Mouse (Mus musculus) bone marrow, adult 2 months (tissue): ENCODE data around the gene Polr2f. TPM values are rescaled to one million over a fixed set of nuclear protein-coding genes. Genes with fewer than 3 reads are reported as not detected.

Experiments used
- H3K27ac ChIP-seq: fragments of 200-500 bp; 2 replicates; pipeline ENCODE4 v1.5.1; 2012; ENCODE audit warnings: low read depth, mild to moderate bottlenecking, control low read depth, inconsistent platforms, low read length; ENCODE audit not compliant: control insufficient read depth, poor library complexity, insufficient read depth
- H3K4me1 ChIP-seq: fragments of 200-500 bp; 2 replicates; pipeline ENCODE4 v1.6.1; 2011; ENCODE audit warnings: low read length; ENCODE audit not compliant: control insufficient read depth, insufficient read depth
- H3K4me3 ChIP-seq: fragments of 200-500 bp; replicated peaks from 2 replicates; pipeline ENCODE3; 2011; ENCODE audit warnings: mild to moderate bottlenecking, low read depth, low read length, control low read depth; ENCODE audit not compliant: control insufficient read depth
- CTCF ChIP-seq: fragments of 200-500 bp; IDR thresholded peaks from 2 replicates; pipeline ENCODE4 v1.5.1; 2011; ENCODE audit warnings: low read length, control low read depth; ENCODE audit not compliant: control insufficient read depth, insufficient read depth
- POLR2A ChIP-seq: fragments of 200-500 bp; IDR thresholded peaks from 2 replicates; pipeline ENCODE4 v1.6.1; 2011; ENCODE audit warnings: low read depth, mild to moderate bottlenecking, control low read depth, low read length, borderline replicate concordance; ENCODE audit not compliant: control insufficient read depth
- WGBS: fragments of 180-500 bp; shearing (Covaris S2); methylation state at CpG from one replicate; pipeline ENCODE4 v1.1.7; 2018; 5-methylcytosine and 5-hydroxymethylcytosine counted together
- polyA plus RNA-seq: library from polyadenylated mRNA; stranded (reverse); fragments of >200 nt; gene quantifications from 2 replicates; pipeline ENCODE4 v1.2.4, GENCODE M21; 2011; ENCODE audit warnings: low replicate concordance; ENCODE audit not compliant: missing spikeins, insufficient read depth, insufficient read length

Polr2f gene
- polyA plus RNA-seq, 1 experiment: 74.0 TPM

DNA sequence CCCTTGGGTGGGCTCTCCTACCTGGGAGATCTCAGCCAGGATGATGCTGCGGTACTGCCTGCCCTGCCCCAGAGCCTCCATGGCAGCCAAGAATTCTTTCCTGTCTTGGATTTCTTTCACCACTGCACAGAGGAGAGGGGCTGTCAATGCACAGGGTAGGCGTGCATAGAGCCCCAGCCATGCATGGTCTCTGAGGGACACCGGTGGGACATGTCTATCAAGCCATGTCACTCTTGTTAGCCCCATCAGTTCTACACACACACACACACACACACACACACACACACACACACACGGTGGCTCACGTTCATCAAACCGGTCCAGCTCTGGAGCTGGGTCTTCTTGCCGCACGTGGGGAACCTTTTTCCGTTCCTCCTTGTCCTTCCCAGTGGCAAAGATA lies 5.5 kb upstream of the Polr2f start:
- no peak for TF ChIP-seq POLR2A
- TF ChIP-seq CTCF: no peak
- Histone ChIP-seq H3K4me1 (no peaks in the 10 kb centered on the region), H3K4me3 (no peak overlapping the region), H3K27ac (no peak overlapping the region)
- WGBS: 80% methylated on average over 9 of the region's 9 CpGs

DNA sequence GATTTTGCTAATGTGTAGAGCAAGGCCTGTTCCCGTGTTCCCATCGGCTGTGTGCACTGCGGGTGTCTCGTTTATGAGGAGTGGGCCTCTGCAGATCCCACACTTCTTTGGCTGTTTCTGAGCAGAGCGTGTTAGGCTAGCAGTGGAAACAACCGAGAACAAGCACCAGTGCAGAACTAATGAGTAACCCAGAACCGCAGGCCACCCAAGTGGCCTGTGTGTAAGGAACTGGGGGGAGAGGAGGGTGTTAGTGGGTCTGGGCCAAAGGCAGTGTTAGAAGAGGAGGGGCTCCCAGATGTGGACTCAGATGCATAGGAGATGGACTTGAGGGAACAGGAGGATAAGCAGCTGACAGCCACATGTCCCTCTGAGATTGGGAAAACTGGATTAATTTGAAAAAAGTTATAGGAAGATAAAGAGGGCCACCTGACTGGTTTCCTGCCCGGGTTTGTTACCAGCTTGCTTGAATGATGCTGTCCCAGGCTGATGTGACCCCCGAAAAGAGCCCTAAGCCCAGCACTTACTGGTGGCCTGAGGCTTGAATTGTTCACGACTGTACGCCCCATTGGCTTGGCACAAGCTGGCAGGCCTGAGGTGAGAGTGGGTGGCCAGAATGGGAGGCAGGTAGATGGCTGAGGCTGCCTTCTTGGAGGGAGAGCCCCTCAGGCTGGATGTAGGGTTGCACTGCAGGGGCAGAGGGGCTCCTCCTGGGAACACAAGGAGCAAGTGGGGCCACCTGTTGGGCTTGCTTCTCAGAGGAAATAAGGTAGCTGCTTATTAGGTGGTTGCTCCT lies 4.8 kb upstream of the Polr2f start:
- Histone ChIP-seq H3K4me3 (no peak overlapping the region), H3K27ac (no peak overlapping the region), H3K4me1 (no peaks in the 10 kb centered on the region)
- TF ChIP-seq CTCF (no peak), POLR2A (no peak)
- WGBS: 67% methylated on average over 11 of the region's 11 CpGs

DNA sequence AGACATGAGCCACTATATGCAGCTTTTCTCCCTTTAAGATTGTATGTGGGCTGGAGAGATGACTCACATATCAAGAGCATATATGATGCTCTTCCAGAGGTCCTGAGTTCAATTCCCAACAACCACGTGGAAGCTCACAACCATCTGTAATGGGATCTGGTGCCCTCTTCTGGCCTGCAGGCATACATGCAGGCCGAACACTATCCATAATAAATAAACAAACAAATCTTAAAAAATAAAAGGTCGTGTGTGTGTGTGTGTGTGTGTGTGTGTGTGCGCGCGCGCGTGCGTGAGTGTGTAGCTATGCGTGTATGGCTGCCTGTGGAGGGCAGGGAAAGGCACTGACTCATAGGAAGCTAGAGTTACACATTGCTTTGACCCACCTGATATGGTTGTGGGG lies 1.2 kb upstream of the Polr2f start:
- no peak for TF ChIP-seq POLR2A
- peak; percentile 51 for TF ChIP-seq CTCF
- WGBS: 48% methylated on average over 10 of the region's 10 CpGs
- Histone ChIP-seq H3K27ac (no peak overlapping the region), H3K4me1 (no peaks in the 10 kb centered on the region), H3K4me3 (no peak overlapping the region)

GRCm38 (mm10) chr15:79141566-79141917 lies 733 bp downstream of the Polr2f start:
- peak overlapping the region; percentile 10; the same call in 1 of the 2 replicates for H3K27ac ChIP-seq
- TF ChIP-seq POLR2A: no peak
- TF ChIP-seq CTCF: no peak
- WGBS: 1% methylated on average over 7 of the region's 7 CpGs
- H3K4me3 ChIP-seq: peak overlapping the region; percentile 92
- H3K4me1 ChIP-seq: no peaks in the 10 kb centered on the region

- WGBS: 80% methylated on average over 12 of the region's 12 CpGs
Measured at GRCm38 (mm10) chr15:79143316-79143715, 2.5 kb downstream of the Polr2f start.

DNA sequence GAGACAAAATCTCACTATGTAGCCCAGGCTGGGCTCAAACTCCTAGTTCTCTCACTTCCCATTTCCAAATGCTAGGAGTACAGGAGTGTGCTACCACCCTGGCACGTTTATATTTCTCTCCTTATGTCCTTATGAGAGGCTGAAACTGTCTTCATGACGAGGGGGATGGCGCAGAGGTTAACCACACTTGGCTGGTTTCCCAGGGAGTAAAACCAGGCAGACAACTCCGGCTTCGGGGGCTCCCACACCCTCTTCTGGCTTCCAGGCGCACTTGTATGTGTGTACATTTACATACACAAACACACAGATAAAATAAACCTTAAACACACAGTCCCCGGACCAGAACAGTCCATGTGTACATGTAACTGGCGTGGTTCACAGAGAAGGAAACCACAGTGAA lies 3.2 kb downstream of the Polr2f start:
- no peak for TF ChIP-seq CTCF
- TF ChIP-seq POLR2A: no peak
- WGBS: 27% methylated on average over 8 of the region's 8 CpGs

More at GRCm38 (mm10) chr15:79143316-79143715, 2.5 kb downstream of the Polr2f start:
- Histone ChIP-seq H3K4me1 (no peaks in the 10 kb centered on the region), H3K4me3 (no peak overlapping the region), H3K27ac (no peak overlapping the region)
- TF ChIP-seq CTCF: no peak
- TF ChIP-seq POLR2A: no peak

DNA sequence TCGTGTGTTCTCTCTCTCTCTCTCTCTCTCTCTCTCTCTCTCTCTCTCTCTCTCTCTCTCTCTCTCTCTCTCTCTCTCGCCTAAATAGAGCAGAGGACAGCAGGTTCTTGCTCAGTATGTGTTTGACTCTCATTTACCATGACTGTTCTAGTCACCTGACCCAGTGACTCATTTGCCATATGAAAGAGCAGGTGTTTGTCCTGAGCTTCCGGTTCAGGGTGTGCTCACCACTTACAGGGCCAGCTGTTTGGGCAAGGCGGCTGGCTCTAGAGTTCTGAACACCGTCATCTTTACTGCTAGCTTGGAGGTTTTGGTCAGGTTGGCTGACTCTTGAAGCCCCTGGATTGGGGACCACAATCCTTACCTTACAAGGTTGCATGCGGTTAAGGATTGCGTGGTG lies 4.7 kb downstream of the Polr2f start:
- Histone ChIP-seq H3K4me1 (no peaks in the 10 kb centered on the region), H3K4me3 (no peak overlapping the region), H3K27ac (no peak overlapping the region)
- TF ChIP-seq CTCF (no peak), POLR2A (no peak)
- 85% methylated on average over 7 of the region's 7 CpGs for WGBS

More for the DNA sequence above, 3.2 kb downstream of the Polr2f start:
- Histone ChIP-seq H3K27ac (no peak overlapping the region), H3K4me3 (no peak overlapping the region), H3K4me1 (no peaks in the 10 kb centered on the region)

DNA sequence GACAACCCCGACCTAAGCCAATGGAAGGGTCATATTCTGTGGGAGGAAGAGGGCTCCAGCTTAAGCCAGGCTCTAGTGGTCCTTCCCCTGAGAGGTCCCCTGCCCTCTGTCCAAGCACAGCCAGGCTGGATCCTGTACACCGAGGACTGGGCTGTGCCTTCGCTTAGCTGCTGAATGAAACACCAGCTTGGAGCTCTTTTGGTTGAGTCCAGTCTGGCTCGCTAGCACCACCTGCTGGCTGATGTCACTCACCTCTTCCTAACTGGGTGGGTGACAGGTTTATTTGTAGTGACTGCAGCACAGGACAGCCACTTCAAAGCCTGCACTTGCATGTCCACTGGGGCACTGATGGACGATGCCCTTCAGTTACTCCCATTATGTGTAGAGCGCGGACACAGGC lies 7.7 kb downstream of the Polr2f start:
- 57% methylated on average over 7 of the region's 7 CpGs for WGBS

DNA sequence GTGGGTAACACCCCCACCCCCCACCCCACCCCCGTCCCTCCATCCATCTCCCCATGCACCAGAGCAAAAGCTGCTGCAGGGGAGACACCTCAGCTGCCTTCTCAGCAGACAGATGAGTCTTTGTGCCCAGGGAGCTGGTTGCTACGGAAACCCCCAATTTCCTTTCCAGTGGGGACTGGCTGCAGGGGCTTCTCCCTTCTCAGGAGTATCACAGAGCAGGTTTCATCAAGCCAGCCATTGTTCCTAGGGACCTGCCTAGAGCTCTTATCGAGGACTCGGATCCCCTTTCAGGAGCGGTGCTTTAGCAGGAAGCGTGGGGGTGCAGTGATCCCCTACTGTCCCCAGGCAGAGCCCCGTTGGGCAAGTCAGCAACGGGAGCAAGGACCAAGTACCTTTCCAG lies 11.1 kb downstream of the Polr2f start:
- no peak for TF ChIP-seq POLR2A
- TF ChIP-seq CTCF: no peak
- WGBS: 84% methylated on average over 8 of the region's 8 CpGs
- no peak overlapping the region for H3K4me3 ChIP-seq
- no peaks in the 10 kb centered on the region for H3K4me1 ChIP-seq
- H3K27ac ChIP-seq: no peak overlapping the region

More for the DNA sequence above, 7.7 kb downstream of the Polr2f start:
- TF ChIP-seq CTCF (peak; percentile 94), POLR2A (no peak)
- Histone ChIP-seq H3K4me3 (no peak overlapping the region), H3K4me1 (no peaks in the 10 kb centered on the region), H3K27ac (no peak overlapping the region)
